In genomic region chr16:72308331-72308668, GRCm38 (mm10) we compare ENCODE assay signal across 19 mouse cellular contexts. TPM values are rescaled to one million over a fixed set of nuclear protein-coding genes. Genes with fewer than 3 reads are reported as not detected.
DNase-seq lines count a peak whose midpoint lies in the region.
"Had no signal": no experiment of that assay in that cellular context is flagged by ENCODE, and none has a peak within 500 bp of the region (broad histone marks: within the 10 kb centered on the region; RNA-seq: fewer than 3 reads in every experiment).

No protein-coding gene starts in this region.

- DNase-seq in frontal cortex, postnatal 25 days (ENCODE audit: low spot score in 2 of 2) = peak; percentile 5 to 8
- no peak for DNase-seq in frontal cortex, postnatal 14 days (ENCODE audit: low spot score in 2 of 2)
- peak; percentile 24 to 35 for DNase-seq in left cerebral cortex, postnatal 36 days (ENCODE audit: low spot score in 2 of 2)
- no peak for DNase-seq in left cerebral cortex, postnatal 4 days
- DNase-seq in right cerebral cortex, postnatal 25 days = peak; percentile 24
- no peak for DNase-seq in right cerebral cortex, postnatal 36 days (ENCODE audit: low spot score in 2 of 2)
- no peak for DNase-seq in adipocyte (ENCODE audit: low spot score)
- DNase-seq: adrenal gland, postnatal 25 days; cerebellum, adult 18-20 months; cerebellum, postnatal 10 days; gastrocnemius, adult 2 months; gastrocnemius, postnatal 36 days; heart, adult 2 months; heart, postnatal 10 days; kidney, postnatal 14 days; retina, postnatal 1 day; thymus, postnatal 14 days had no signal

- intact Hi-C loops in left cerebral cortex, postnatal 36 days (cut with DNase I) = no loop called here
- intact Hi-C loops in left cerebral cortex, postnatal 4 days (cut with DNase I) = no loop called here

RNA-seq across cellular contexts. Expression of gene Robo1, which starts 0.2 kb away (rescaled TPM):
- total RNA-seq in left cerebral cortex, postnatal 36 days (2021) = 10 to 100 TPM; 50.7 to 69.6 TPM
- 100 to 1,000 TPM; 130 to 134 TPM for total RNA-seq in left cerebral cortex, postnatal 4 days (2021)
- total RNA-seq: megakaryocyte progenitor cell, adult 5-6 weeks; monocyte, adult 5-6 weeks had no signal

Comparison
In these comparisons a context has a peak if more than half of its experiments do, and no peak if none do; other contexts are left out.
1. DNase-seq: peak in frontal cortex, postnatal 25 days (2 of 2), left cerebral cortex, postnatal 36 days (2 of 2) and right cerebral cortex, postnatal 25 days (single experiment); none in frontal cortex, postnatal 14 days (0 of 2), left cerebral cortex, postnatal 4 days (single experiment), right cerebral cortex, postnatal 36 days (0 of 2) and adipocyte (single experiment).